Mouse (Mus musculus) left cerebral cortex, postnatal 36 days (tissue): ENCODE data around the gene Hhatl. TPM values are rescaled to one million over a fixed set of nuclear protein-coding genes. Genes with fewer than 3 reads are reported as not detected.

Experiments used
- DNase-seq, 2 experiments: peaks; one replicate each; pipeline ENCODE4 v3.0.0; 2021 to 2022; ENCODE audit warnings: low spot score in 2 of 2, mixed read lengths in 1 of 2
- intact Hi-C: fragments of 180-260 bp; cut with DNase I; formaldehyde crosslinking; loops from one replicate; pipeline ENCODE4 v1.15.1; 2025
- total RNA-seq, 2 experiments: library from RNA; stranded (reverse); gene quantifications; 2 replicates each; pipeline ENCODE4 v1.2.3; 2021

Gene Hhatl
- total RNA-seq, 2 experiments from 2014 or later: 17.2 to 22.2 TPM

GRCm38 (mm10) chr9:121762761-121763160 is 29.5 kb downstream of the Hhatl start:
- intact Hi-C loops: loop anchor here (5.0 kb wide), 1 partner anchor 65 kb away; no protein-coding TSS in a partner anchor
- DNase-seq: no peak

GRCm38 (mm10) chr9:121762248-121762647 is 30.1 kb downstream of the Hhatl start:
- no peak for DNase-seq
- intact Hi-C loops: loop anchor here (5.0 kb wide), 1 partner anchor 65 kb away; no protein-coding TSS in a partner anchor

GRCm38 (mm10) chr9:121761787-121762186 is 30.5 kb downstream of the Hhatl start:
- no peak for DNase-seq
- intact Hi-C loops: loop anchor here (5.0 kb wide), 1 partner anchor 66 kb away; no protein-coding TSS in a partner anchor

GRCm38 (mm10) chr9:121761091-121761665 is 31.1 kb downstream of the Hhatl start:
- DNase-seq: peak in 1 of 2 experiments; percentile 32

GRCm38 (mm10) chr9:121760271-121761090 is 31.8 kb downstream of the Hhatl start:
- intact Hi-C loops: loop anchor here (5.0 kb wide), 1 partner anchor 67 kb away; no protein-coding TSS in a partner anchor
- DNase-seq: peak in 1 of 2 experiments; percentile 66

More at GRCm38 (mm10) chr9:121761091-121761665, 31.1 kb downstream of the Hhatl start:
- intact Hi-C loops: loop anchor here (5.0 kb wide), 1 partner anchor 66 kb away; no protein-coding TSS in a partner anchor

- intact Hi-C loops: loop anchor here (5.0 kb wide), 1 partner anchor 68 kb away; no protein-coding TSS in a partner anchor
- DNase-seq: peak; percentile 80 to 82
These were observed 32.9 kb downstream of the Hhatl start, which contains the start of gene Zfp651 for GRCm38 (mm10) chr9:121759091-121760081. TSS of gene Zfp651 (plus strand) at chr9:121759330.

- intact Hi-C loops: no loop called here
- DNase-seq: peak in 1 of 2 experiments; percentile 30
These were observed 34.2 kb downstream of the Hhatl start for GRCm38 (mm10) chr9:121757835-121758814.

- intact Hi-C loops: no loop called here
These were observed 34.9 kb downstream of the Hhatl start for GRCm38 (mm10) chr9:121757432-121757831.

GRCm38 (mm10) chr9:121756785-121757184 is 35.5 kb downstream of the Hhatl start:
- DNase-seq: no peak
- intact Hi-C loops: no loop called here

More at GRCm38 (mm10) chr9:121757432-121757831, 34.9 kb downstream of the Hhatl start:
- DNase-seq: peak in 1 of 2 experiments; percentile 40

GRCm38 (mm10) chr9:121754624-121755023 is 37.7 kb downstream of the Hhatl start:
- no peak for DNase-seq
- intact Hi-C loops: no loop called here

GRCm38 (mm10) chr9:121752774-121753173 is 39.5 kb downstream of the Hhatl start:
- intact Hi-C loops: no loop called here
- peak in 1 of 2 experiments; percentile 56 for DNase-seq

GRCm38 (mm10) chr9:121744051-121744450 is 48.3 kb downstream of the Hhatl start:
- no peak for DNase-seq
- intact Hi-C loops: no loop called here

- intact Hi-C loops: no loop called here
- DNase-seq: no peak
These were observed 51.1 kb downstream of the Hhatl start for GRCm38 (mm10) chr9:121741168-121741567.

GRCm38 (mm10) chr9:121740490-121740889 is 51.8 kb downstream of the Hhatl start:
- no peak for DNase-seq
- intact Hi-C loops: no loop called here
